Mouse (Mus musculus): ENCODE data around the gene Fgfr2. TPM values are rescaled to one million over a fixed set of nuclear protein-coding genes. Genes with fewer than 3 reads are reported as not detected.

The Fgfr2 gene
- polyA plus RNA-seq, 1 experiment from 2014 or later: 133 TPM

DNA sequence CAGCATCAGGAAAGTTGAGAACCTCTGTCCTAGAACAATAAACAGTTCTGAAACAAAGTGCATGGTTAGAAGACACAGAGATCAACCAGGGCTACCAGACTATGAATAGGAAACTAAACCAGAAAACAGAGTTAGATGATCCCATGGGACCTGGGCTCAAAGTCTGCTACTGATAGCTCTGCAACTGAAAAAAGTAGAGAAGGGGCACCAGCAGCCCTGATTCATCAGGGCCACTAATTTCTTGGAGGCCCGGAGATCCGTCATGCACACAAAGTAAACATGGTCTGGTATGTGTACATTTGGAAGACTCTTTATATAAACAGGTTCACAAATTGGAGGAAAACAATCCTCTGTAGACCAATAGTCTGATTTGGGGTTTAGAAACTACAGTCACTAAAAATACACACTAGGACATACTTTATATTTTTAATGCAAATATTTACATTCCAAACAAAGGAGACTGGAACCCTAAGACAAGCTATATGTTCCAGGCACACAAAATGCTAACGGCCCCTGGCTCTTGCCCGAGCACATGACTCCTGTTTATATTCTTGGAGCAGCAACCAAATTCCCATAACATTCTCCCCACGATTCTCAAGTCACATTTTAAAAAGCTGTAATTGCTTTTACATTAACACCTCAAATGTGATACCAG is 814.5 kb downstream of the Fgfr2 start:
- H3K9ac ChIP-seq (ENCODE audit: low read depth, low read length): no peak overlapping the region
- H3K4me2 ChIP-seq (replicated peaks; ENCODE audit: low read depth, low read length): no peak overlapping the region
- 40% methylated on average over 5 of the region's 5 CpGs for WGBS
- no peaks in the 10 kb centered on the region for H3K9me3 ChIP-seq (ENCODE audit: control insufficient read depth, low read length)
- peaks cover 25% of the 10 kb centered on the region; the same call in 1 of the 2 replicates for H3K4me1 ChIP-seq (ENCODE audit: control insufficient read depth, insufficient read depth, low read length)
- H3K27me3 ChIP-seq (ENCODE audit: control insufficient read depth, insufficient read depth, low read length): no peaks in the 10 kb centered on the region
- no peak overlapping the region for H3K4me3 ChIP-seq (ENCODE audit: low read length)
- no peak for ATAC-seq (ENCODE audit: low FRiP score, low TSS enrichment)
- H3K27ac ChIP-seq (ENCODE audit: low read depth, low read length): peak overlapping the region; percentile 65
- H3K36me3 ChIP-seq (ENCODE audit: control insufficient read depth, insufficient read depth, low read length): no peaks in the 10 kb centered on the region

DNA sequence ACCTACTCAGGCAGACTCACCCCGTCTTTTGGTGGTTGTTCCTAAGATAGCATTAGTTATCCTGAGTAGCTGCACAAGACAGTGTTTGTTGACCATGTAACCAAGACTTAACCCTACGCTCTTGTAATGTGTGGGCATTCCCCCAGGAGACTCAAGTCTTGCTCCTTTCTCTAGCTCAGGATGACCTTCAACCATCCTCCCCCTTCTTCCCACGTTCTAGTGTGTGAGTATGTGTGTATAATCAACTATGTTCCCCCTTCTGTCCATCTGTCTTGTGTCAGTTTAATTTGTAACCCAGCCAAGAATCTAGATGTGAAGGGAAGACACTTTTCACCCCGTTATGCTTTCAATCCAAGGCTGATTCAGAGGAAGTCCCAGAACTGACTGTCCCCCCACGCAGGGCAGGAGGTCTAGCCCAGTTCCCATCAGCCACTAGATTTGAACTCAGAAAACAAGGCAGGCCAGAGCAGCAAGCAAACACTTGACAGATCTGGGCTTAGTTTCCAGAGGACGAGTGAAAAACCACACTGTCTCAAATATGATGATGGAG is 815.4 kb downstream of the Fgfr2 start:
- Histone ChIP-seq H3K27ac (ENCODE audit: low read depth, low read length) (peak overlapping the region; percentile 65), H3K9ac (ENCODE audit: low read depth, low read length) (no peak overlapping the region), H3K36me3 (ENCODE audit: control insufficient read depth, insufficient read depth, low read length) (no peaks in the 10 kb centered on the region), H3K4me1 (ENCODE audit: control insufficient read depth, insufficient read depth, low read length) (peaks cover 25% of the 10 kb centered on the region), H3K9me3 (ENCODE audit: control insufficient read depth, low read length) (no peaks in the 10 kb centered on the region), H3K4me2 (replicated peaks; ENCODE audit: low read depth, low read length) (no peak overlapping the region), H3K27me3 (ENCODE audit: control insufficient read depth, insufficient read depth, low read length) (no peaks in the 10 kb centered on the region), H3K4me3 (ENCODE audit: low read length) (no peak overlapping the region)
- ATAC-seq (ENCODE audit: low FRiP score, low TSS enrichment): no peak
- 51% methylated on average over 6 of the region's 6 CpGs for WGBS

DNA sequence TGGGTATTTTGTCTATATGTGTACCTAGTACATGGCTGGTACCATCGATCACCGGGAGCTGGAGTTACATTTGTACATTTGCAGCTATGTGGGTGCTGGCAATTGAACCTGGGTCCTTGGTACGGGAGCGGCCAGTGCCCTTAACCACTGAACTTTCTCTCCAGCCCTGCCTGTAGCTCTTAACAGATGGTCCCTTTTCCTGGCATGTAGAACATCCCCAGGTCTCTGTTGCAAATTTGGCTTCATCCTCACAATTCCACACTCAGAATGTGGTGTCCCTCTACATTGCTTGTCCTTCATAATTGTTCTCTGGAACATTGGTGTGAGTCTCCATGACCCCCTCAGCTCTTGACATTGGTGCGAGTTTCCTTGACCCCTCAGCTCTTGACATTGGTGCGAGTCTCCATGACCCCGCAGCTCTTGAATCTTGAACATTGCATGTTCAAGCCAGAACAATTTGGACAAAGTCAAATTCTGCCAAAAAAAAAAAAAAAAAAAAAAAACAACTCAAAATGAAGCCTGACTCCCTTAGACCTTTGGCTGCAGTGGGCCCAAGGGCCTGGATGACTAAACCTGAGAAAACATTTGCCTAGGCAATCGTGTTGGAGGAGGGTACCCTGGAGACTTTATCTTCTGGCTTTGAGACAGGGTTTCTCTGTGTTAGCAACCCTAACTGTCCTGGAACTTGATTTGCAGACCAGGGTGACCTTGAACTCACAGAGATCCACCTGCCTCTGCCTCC is 816.3 kb downstream of the Fgfr2 start:
- WGBS: 89% methylated on average over 8 of the region's 8 CpGs
- H3K36me3 ChIP-seq (ENCODE audit: control insufficient read depth, insufficient read depth, low read length): no peaks in the 10 kb centered on the region
- no peak overlapping the region for H3K27ac ChIP-seq (ENCODE audit: low read depth, low read length)
- no peaks in the 10 kb centered on the region for H3K9me3 ChIP-seq (ENCODE audit: control insufficient read depth, low read length)
- no peak overlapping the region for H3K4me3 ChIP-seq (ENCODE audit: low read length)
- ATAC-seq (ENCODE audit: low FRiP score, low TSS enrichment): no peak
- H3K4me1 ChIP-seq (ENCODE audit: control insufficient read depth, insufficient read depth, low read length): peaks cover 31% of the 10 kb centered on the region
- H3K9ac ChIP-seq (ENCODE audit: low read depth, low read length): no peak overlapping the region
- H3K4me2 ChIP-seq (replicated peaks; ENCODE audit: low read depth, low read length): no peak overlapping the region
- no peaks in the 10 kb centered on the region for H3K27me3 ChIP-seq (ENCODE audit: control insufficient read depth, insufficient read depth, low read length)

DNA sequence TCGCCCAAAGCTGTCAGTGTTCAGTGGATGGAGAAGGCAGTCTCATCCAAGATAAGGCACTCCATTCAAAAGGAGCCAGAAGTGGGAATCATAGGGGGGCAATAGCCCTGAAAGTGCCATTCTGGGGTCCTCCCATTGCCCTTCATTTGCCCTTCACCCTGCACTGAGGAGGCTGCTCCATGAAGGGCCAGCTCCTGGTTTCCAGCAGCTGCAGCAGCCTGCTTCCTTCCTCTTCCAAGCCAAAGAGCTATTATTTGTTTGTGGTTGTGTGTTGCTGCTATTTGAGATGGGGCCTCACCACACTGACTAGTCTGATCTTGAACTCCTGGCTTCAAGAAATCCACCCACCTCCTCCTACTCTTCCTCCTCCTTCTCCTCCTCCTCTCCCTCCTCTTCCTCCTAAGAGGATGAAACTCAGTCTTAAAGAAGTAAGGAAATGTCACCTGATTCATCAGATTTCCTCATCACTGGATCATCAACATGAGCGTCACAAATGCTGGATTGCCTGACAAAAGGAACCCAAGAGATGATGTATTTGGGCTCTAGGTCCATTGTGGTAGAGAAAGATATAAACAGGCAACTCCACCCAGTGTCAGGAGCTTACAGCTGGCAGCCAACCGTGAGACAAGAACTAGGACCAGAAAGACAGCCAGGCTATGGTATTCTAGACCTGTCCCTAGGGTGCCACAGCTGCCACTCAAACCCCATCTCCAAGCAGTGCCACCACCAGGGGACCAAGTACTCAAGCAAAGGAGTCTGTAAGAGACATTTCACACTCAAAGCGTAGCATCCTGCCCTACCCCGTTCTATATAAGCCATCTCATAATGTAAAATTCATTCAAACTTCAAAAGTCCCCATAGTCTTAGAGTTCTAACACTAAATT is 817.4 kb downstream of the Fgfr2 start:
- Histone ChIP-seq H3K27me3 (ENCODE audit: control insufficient read depth, insufficient read depth, low read length) (no peaks in the 10 kb centered on the region), H3K4me3 (ENCODE audit: low read length) (no peak overlapping the region), H3K27ac (ENCODE audit: low read depth, low read length) (no peak overlapping the region), H3K36me3 (ENCODE audit: control insufficient read depth, insufficient read depth, low read length) (no peaks in the 10 kb centered on the region), H3K4me1 (ENCODE audit: control insufficient read depth, insufficient read depth, low read length) (peaks cover 35% of the 10 kb centered on the region), H3K9me3 (ENCODE audit: control insufficient read depth, low read length) (no peaks in the 10 kb centered on the region), H3K4me2 (replicated peaks; ENCODE audit: low read depth, low read length) (no peak overlapping the region), H3K9ac (ENCODE audit: low read depth, low read length) (no peak overlapping the region)
- 87% methylated on average over 5 of the region's 5 CpGs for WGBS
- ATAC-seq (ENCODE audit: low FRiP score, low TSS enrichment): no peak

DNA sequence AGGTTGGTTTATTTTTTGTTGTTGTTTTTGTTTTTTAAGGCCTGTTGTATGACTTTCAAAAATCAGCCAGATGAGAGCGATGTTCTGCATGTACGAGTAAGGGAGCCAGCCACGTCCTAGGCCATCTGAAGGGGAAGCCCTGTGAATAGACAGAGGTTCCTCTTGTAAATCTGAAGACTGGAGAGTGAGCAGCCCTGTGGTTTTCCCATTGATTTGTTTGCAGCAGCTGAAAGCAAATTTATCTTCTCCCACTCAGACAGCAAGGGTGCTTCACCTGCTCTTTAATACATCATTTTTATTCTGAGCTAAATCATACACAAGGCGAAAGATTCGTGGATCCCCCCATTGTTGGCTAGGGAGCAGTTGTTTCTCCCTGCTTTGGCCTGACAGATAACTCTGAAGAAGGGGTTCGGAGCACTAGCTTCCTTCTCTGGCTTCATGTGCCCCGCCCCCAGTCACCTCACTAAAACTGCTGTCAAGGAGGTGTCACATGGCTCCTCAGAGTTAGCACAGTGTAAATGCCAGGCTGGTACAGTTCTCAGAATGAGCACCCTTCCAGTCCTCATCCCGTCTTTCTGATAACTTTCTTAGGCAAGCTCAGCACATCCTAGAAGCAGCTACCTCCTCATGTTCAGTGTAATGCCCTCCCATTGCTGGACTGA is 818.6 kb downstream of the Fgfr2 start:
- ATAC-seq (ENCODE audit: low FRiP score, low TSS enrichment): no peak
- Histone ChIP-seq H3K27me3 (ENCODE audit: control insufficient read depth, insufficient read depth, low read length) (no peaks in the 10 kb centered on the region), H3K36me3 (ENCODE audit: control insufficient read depth, insufficient read depth, low read length) (no peaks in the 10 kb centered on the region), H3K4me1 (ENCODE audit: control insufficient read depth, insufficient read depth, low read length) (peaks cover 46% of the 10 kb centered on the region), H3K4me2 (replicated peaks; ENCODE audit: low read depth, low read length) (no peak overlapping the region), H3K9ac (ENCODE audit: low read depth, low read length) (no peak overlapping the region), H3K4me3 (ENCODE audit: low read length) (no peak overlapping the region), H3K27ac (ENCODE audit: low read depth, low read length) (no peak overlapping the region), H3K9me3 (ENCODE audit: control insufficient read depth, low read length) (no peaks in the 10 kb centered on the region)
- WGBS: 75% methylated on average over 8 of the region's 8 CpGs

DNA sequence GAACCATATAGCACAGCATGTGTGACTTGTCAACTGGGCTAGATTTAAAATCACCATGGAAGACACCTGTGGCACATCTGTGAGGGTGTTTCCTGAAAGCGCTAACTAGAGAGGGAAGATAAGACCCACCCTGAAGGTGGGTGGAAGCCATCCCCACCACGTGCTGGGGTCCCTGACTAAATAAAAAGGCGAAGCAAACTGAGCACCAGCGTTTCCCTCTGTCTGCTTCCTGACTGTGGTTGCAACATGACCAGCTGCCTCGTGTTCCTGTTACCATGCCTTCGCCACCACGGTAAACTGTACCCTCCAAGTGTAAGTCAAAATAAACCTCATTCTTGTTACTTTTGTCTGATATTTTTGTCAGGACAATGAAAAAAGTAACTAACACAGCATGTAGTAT is 819.2 kb downstream of the Fgfr2 start:
- Histone ChIP-seq H3K4me3 (ENCODE audit: low read length) (no peak overlapping the region), H3K4me1 (ENCODE audit: control insufficient read depth, insufficient read depth, low read length) (peaks cover 48% of the 10 kb centered on the region), H3K27ac (ENCODE audit: low read depth, low read length) (no peak overlapping the region), H3K9me3 (ENCODE audit: control insufficient read depth, low read length) (no peaks in the 10 kb centered on the region), H3K9ac (ENCODE audit: low read depth, low read length) (no peak overlapping the region), H3K27me3 (ENCODE audit: control insufficient read depth, insufficient read depth, low read length) (no peaks in the 10 kb centered on the region), H3K36me3 (ENCODE audit: control insufficient read depth, insufficient read depth, low read length) (no peaks in the 10 kb centered on the region), H3K4me2 (replicated peaks; ENCODE audit: low read depth, low read length) (no peak overlapping the region)
- WGBS: 80% methylated on average over 7 of the region's 7 CpGs
- ATAC-seq (ENCODE audit: low FRiP score, low TSS enrichment): no peak

DNA sequence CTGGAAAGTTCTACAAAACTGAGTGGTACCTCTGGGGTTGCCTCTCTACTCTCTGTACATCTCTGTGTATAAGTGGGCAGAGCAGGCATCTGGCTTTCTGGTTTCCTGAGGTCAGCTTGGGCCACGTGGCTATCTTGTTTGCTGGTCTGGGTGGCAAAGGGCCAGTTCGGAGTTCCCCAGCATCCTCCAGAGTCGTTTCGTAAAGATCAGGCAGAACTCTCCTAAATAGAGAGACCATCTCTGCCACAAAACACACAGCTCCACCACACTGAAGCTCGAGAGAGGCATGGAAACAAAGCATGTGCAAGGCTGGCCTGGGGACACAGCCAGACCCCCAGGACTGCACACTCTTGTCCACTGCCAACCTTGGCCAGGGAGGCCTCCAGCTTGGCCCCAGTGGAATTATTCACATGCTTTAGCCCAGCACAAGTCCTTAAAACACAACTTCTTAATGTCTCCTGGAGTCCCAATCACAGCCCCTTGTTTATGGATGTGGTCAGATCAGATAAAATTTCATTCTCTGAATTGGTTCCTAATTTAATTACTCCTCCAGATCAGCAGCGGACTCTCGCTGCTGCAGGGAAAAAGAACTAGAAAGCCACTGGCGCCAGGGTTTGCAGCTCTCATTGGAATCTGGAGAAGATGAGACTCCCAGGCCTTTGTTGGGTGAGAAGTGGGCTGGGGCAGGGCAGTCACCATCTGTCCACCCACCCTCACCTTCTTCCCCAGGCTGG is 820.5 kb downstream of the Fgfr2 start:
- no peaks in the 10 kb centered on the region for H3K9me3 ChIP-seq (ENCODE audit: control insufficient read depth, low read length)

DNA sequence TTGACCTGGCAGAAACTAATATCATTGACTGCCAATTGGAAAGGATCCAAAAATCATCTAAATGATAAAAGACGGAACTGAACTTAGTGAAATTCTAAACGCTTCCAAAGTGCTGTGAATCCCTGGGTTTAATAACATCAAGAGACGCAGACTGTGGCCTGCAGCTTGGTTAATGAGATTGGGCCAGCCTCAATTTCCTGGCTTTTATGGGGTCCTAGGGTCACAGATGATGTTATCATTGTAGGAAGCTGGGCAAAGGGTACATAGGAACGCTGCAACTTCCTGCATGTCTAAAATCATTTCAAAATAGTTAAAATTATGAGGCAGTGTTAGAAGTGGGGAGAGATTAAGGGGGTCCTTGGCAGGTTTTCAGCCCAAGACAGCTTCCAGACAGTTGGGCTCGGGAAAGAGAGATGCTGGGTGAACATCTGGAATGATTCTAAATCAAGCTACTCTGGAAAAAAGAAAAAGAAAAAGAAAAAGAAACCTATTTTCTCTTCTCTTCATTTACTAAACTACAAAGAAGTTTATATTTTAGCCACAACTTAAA is 823.4 kb downstream of the Fgfr2 start:
- Histone ChIP-seq H3K4me2 (replicated peaks; ENCODE audit: low read depth, low read length) (no peak overlapping the region), H3K36me3 (ENCODE audit: control insufficient read depth, insufficient read depth, low read length) (no peaks in the 10 kb centered on the region), H3K27ac (ENCODE audit: low read depth, low read length) (no peak overlapping the region), H3K9me3 (ENCODE audit: control insufficient read depth, low read length) (no peaks in the 10 kb centered on the region), H3K4me3 (ENCODE audit: low read length) (no peak overlapping the region), H3K9ac (ENCODE audit: low read depth, low read length) (no peak overlapping the region), H3K27me3 (ENCODE audit: control insufficient read depth, insufficient read depth, low read length) (no peaks in the 10 kb centered on the region), H3K4me1 (ENCODE audit: control insufficient read depth, insufficient read depth, low read length) (peaks cover 40% of the 10 kb centered on the region)
- 24% methylated on average over 5 of the region's 5 CpGs for WGBS
- ATAC-seq (ENCODE audit: low FRiP score, low TSS enrichment): no peak

More for the DNA sequence above, 820.5 kb downstream of the Fgfr2 start:
- H3K27me3 ChIP-seq (ENCODE audit: control insufficient read depth, insufficient read depth, low read length): no peaks in the 10 kb centered on the region
- no peak overlapping the region for H3K9ac ChIP-seq (ENCODE audit: low read depth, low read length)
- H3K27ac ChIP-seq (ENCODE audit: low read depth, low read length): peak overlapping the region; percentile 42; the same call in 1 of the 2 replicates
- no peak overlapping the region for H3K4me2 ChIP-seq (replicated peaks; ENCODE audit: low read depth, low read length)
- WGBS: 69% methylated on average over 8 of the region's 8 CpGs
- no peak overlapping the region for H3K4me3 ChIP-seq (ENCODE audit: low read length)
- ATAC-seq (ENCODE audit: low FRiP score, low TSS enrichment): no peak
- H3K36me3 ChIP-seq (ENCODE audit: control insufficient read depth, insufficient read depth, low read length): no peaks in the 10 kb centered on the region
- peaks cover 48% of the 10 kb centered on the region for H3K4me1 ChIP-seq (ENCODE audit: control insufficient read depth, insufficient read depth, low read length)

Data from kidney, embryonic 14.5 days (tissue).